Mouse (Mus musculus) right cerebral cortex, postnatal 14 days (tissue): ENCODE measurements at regions not wholly inside any gene's neighbourhood (a gene's known extent, or its start where the extent isn't known, plus 50 kb on each side); places are given as distances from the start of the nearest gene placed in this dataset.

Experiments
- DNase-seq: peaks from one replicate; pipeline ENCODE4 v3.0.0; 2022

DNA sequence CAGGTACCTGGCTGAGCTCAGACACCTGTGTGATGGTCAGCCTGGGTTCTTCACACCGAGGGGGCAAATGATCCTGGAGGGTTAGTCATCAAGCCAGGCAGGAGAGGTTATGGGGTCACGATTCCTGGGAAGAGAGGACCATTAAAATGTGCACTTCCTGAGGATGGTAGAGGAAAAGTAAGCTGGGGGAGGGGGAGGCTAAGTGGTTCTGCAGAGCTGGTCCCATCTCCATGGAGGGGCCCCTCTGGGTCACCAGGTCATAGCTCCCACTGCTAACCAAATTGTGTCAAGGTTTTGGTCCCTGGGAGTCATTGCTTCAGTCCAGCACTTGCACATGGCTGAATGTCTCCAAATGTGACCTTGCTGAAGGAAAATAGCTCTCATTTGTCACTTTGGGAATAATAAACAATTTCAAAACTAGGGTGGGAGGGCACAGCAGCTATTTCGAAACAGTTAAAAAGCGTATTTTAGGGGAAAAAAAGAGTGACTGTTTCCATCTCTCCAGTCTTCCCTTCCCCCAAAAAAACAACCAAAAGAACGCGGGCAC is 395.5 kb downstream of the Wdr11 start:
- no peak for DNase-seq

GRCm38 (mm10) chr7:129987713-129988112 is 396.1 kb downstream of the Wdr11 start:
- no peak for DNase-seq

DNA sequence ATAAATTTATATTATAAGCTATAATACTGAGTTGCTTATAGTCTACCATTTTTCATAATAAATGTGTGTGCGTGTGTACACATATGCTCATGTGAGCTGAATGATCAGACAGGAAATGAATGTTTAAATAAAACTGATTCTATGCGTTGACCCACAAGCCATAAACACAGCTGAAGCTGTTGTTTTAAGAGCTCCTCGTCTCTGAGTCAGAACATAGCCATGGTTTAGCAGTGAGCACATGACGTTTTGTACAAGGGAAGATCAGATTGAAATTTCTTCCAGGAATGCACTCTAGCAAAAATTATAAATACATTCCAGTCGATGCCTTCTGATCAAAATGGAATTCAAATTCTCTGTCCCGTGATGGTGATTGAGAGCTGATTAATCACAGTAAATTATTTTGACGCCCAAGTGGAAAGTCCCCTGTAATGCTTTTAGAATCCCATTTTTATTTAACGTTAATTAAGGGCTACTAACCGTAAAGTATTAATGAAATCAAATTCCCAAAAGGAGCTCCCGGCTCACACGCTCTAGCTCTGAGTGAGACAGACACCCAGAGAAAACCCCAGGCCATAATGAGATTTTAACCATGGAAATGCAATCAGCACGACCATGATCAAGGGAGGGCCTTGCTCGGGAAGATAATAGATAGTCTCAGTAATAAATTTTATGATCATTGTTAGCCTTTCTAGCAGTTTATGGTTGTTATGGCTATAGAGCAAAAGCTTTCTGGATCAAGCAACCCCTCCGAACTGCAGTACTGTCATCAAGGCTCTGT is 402.0 kb downstream of the Wdr11 start:
- no peak for DNase-seq

GRCm38 (mm10) chr7:129995529-129995928 is 403.9 kb downstream of the Wdr11 start:
- DNase-seq, result no peak

- DNase-seq, result peak; percentile 35
These were observed 409.4 kb downstream of the Wdr11 start for GRCm38 (mm10) chr7:130001064-130001463.

GRCm38 (mm10) chr7:130002002-130002401 is 410.3 kb downstream of the Wdr11 start:
- no peak for DNase-seq

DNA sequence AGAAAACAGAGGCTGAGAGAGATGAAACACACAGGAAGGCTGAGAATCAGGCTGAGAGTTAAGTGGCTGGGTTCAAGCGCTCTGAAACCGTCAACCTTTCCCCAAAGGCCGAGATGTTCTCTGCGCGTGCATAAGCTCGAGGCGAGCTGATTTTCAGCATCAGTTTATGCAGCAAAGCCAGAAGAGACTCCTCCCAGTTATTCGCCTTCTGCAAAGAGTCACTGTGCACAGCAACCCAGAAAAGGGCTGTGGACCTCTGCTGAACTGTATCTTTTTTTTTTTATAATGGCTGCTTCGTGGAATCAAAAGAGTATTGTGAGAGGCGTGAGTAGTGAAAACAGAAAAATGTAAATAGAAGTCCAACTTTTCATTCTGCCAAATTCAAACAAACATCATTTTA is 413.7 kb downstream of the Wdr11 start:
- DNase-seq, result no peak

GRCm38 (mm10) chr7:130007993-130008583 is 416.4 kb downstream of the Wdr11 start:
- no peak for DNase-seq

GRCm38 (mm10) chr7:130008591-130009418 is 417.1 kb downstream of the Wdr11 start:
- DNase-seq, result no peak

GRCm38 (mm10) chr7:130012067-130012466 is 420.4 kb downstream of the Wdr11 start:
- DNase-seq, result no peak

GRCm38 (mm10) chr7:130013109-130013508 is 421.4 kb downstream of the Wdr11 start:
- DNase-seq, result no peak

DNA sequence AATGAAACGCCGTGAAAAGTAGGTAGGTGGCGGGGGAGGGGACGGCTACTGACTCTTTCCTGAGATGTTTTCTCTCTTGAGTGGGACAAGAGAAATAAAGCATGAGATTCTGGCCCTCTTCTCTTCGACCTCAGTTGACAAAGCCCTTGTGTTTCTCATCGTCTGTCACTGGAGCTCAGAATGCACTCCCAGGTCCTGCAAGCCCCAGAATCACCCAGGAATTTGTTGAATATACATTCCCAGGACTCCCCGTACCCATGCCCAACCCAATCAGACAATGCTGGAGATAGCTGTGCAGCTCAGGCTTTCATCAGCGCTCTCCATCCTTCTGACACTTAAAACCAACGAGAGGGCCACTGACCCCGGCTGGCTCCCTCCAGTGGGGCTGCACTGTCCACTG is 422.9 kb downstream of the Wdr11 start:
- DNase-seq, result no peak

- no peak for DNase-seq
These were observed 423.8 kb downstream of the Wdr11 start for GRCm38 (mm10) chr7:130015375-130016014.

DNA sequence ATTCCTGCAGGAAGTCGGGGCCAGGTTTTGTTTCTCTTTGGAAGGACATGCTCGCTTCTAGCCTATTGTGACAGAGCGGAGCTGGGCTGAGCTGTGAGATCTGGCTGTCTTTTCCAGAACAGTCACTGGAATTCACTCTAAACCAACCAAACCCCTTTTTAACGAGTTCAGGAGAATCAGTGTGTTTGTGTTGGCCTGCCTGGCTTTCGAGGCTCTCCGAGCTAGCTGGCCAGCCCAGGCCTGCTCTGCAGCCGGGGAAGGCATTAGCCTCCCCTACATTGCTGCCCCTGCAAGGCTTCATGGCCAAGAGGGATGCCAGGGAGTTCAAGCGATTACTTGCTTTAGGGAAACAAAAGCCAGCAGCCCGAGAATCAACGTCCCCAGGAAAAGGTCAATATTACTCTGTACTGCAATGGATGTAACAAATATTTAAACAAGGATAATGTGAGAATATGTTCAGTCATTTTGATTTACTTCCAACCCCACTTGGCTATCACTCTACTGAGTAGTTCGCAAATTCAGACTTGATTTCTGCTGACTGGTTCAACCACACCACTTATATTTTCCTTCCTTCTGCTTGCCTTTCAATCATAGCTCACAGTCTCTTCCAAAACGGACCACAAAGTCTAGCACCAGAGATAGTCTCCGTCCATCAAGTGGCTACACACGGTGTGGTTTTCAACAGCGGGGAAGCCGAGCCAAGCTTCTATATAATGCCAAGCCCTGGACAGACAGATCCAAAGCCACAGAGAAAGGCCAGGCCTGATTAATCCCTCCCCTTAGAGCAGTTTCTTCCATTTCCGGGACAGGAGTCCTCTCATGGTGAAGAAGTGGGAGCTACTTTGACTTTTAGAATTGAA is 424.6 kb downstream of the Wdr11 start:
- no peak for DNase-seq

DNA sequence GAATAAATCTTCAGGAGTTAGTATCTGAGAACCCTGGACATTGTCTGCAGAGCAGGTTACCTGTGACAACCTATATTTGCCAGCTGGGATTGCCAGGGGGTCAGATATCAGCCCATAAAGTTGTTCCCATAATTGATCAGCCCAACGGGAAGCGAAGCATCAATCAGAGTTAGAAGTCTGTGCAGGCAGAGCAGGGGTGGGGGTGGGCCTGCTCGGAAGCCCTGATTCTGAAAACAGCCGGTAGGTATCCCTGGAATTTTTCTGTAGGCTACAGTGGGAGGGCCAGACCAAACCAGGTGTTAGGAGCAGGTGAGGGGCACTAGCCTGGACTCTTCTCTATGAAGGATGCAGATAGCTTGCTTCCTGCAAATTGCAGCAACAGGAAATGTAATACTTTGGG is 427.2 kb downstream of the Wdr11 start:
- no peak for DNase-seq

GRCm38 (mm10) chr7:130028945-130029344 is 437.3 kb downstream of the Wdr11 start:
- DNase-seq, result no peak

DNA sequence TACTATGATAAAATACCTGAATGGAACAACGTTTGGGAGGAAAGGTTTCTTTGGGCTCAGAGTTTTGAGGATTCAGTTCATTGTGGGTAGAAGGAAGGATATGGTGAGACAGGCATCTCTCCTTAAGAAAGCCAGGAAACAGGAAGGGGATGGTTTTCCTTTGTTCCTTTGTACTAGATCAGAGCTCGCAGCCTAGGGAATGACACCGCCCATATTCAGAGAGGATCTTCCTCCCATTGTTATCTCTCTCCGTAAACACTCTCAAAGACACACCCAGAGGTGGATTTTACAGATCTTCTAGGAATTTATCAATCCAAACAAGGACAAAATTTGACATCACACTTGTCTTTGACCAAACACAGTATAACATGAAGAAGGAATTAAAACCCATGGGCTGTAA is 439.0 kb downstream of the Wdr11 start:
- DNase-seq, result no peak

- DNase-seq, result no peak
These were observed 444.6 kb downstream of the Wdr11 start for GRCm38 (mm10) chr7:130036235-130036634.

- no peak for DNase-seq
These were observed 445.3 kb downstream of the Wdr11 start for GRCm38 (mm10) chr7:130036845-130037572.

- DNase-seq, result no peak
These were observed 445.9 kb downstream of the Wdr11 start for GRCm38 (mm10) chr7:130037573-130037925.

GRCm38 (mm10) chr7:130040596-130040995 is 448.9 kb downstream of the Wdr11 start:
- DNase-seq, result no peak
